Mouse (Mus musculus) liver, embryonic 13.5 days (tissue): Measurements from ENCODE around the gene Pik3cb. TPM values are rescaled to one million over a fixed set of nuclear protein-coding genes. Genes with fewer than 3 reads are reported as not detected.

ENCODE experiments used
- ATAC-seq: fragments of 200-750 bp; cut with Nextera tagmentation; 2 replicates; pipeline ENCODE4 v1.8.0; 2017; ENCODE audit warnings: low read depth, mild to moderate bottlenecking, moderate number of reproducible peaks, moderate library complexity
- DNase-seq: peaks from one replicate; pipeline ENCODE4 v3.0.0; 2022
- H3K27ac ChIP-seq: fragments of 300-500 bp; sonication (generic); 2 replicates; pipeline ENCODE4 v1.5.1; 2015; ENCODE audit warnings: moderate library complexity, mild to moderate bottlenecking, inconsistent platforms
- H3K27me3 ChIP-seq: fragments of 300-500 bp; sonication (generic); 2 replicates; pipeline ENCODE4 v1.6.1; 2015; ENCODE audit warnings: mild to moderate bottlenecking, inconsistent platforms
- H3K36me3 ChIP-seq: fragments of 300-500 bp; sonication (generic); 2 replicates; pipeline ENCODE4 v1.6.1; 2015; ENCODE audit warnings: mild to moderate bottlenecking, inconsistent platforms
- H3K4me1 ChIP-seq: fragments of 300-500 bp; sonication (generic); replicated peaks from 2 replicates; pipeline ENCODE4 v1.6.1; 2015; ENCODE audit warnings: inconsistent platforms
- H3K4me2 ChIP-seq: fragments of 300-500 bp; sonication (generic); 2 replicates; pipeline ENCODE4 v1.6.1; 2015; ENCODE audit warnings: inconsistent platforms, mild to moderate bottlenecking, moderate library complexity
- H3K4me3 ChIP-seq: fragments of 300-500 bp; sonication (generic); replicated peaks from 2 replicates; pipeline ENCODE4 v1.5.1; 2015; ENCODE audit warnings: mild to moderate bottlenecking, inconsistent platforms
- H3K9ac ChIP-seq: fragments of 300-500 bp; sonication (generic); 2 replicates; pipeline ENCODE4 v1.6.1; 2015; ENCODE audit warnings: mild to moderate bottlenecking, inconsistent platforms
- H3K9me3 ChIP-seq: fragments of 300-500 bp; sonication (generic); replicated peaks from 2 replicates; pipeline ENCODE4 v1.6.1; 2016; ENCODE audit warnings: inconsistent platforms
- WGBS: fragments of 180-500 bp; shearing (Covaris S2); methylation state at CpG from one replicate; pipeline ENCODE4 v1.1.7; 2015; ENCODE audit not compliant: insufficient replicate concordance; 5-methylcytosine and 5-hydroxymethylcytosine counted together
- polyA plus RNA-seq: library from polyadenylated mRNA; unstranded; fragments of >200 nt; fragmentation: Nextera tagmentation; extraction: Ambion mirVana; gene quantifications from 2 replicates; pipeline ENCODE4 v1.2.1, GENCODE M21; 2015

Pik3cb gene
- polyA plus RNA-seq, result 2.5 and 2.6 TPM in 2 replicates

- Histone ChIP-seq H3K4me3 (peak within 1 kb of the TSS; percentile 90), H3K4me1 (peaks cover 56% of the 10 kb centered on the region), H3K27ac (peak within 1 kb of the TSS; percentile 84), H3K4me2 (peak within 1 kb of the TSS; percentile 91), H3K9ac (peak within 1 kb of the TSS; percentile 94), H3K27me3 (no peaks in the 10 kb centered on the region), H3K36me3 (no peaks in the 10 kb centered on the region), H3K9me3 (no peaks in the 10 kb centered on the region)
- DNase-seq (peak; percentile 96), ATAC-seq (peak; percentile 89)
- WGBS, result under 1% methylated on average over 44 of the region's 77 CpGs
Observed at GRCm38 (mm10) chr9:99140063-99140882, at the start of gene Pik3cb. TSS of gene Pik3cb (minus strand) at chr9:99140621.

GRCm38 (mm10) chr9:99183043-99183670 lies 42.7 kb upstream of the Pik3cb start:
- ATAC-seq, result peak; percentile 62

GRCm38 (mm10) chr9:99182121-99182520 lies 41.7 kb upstream of the Pik3cb start:
- WGBS, result 14% methylated on average over 7 of the region's 7 CpGs
- ATAC-seq (peak; percentile 79), DNase-seq (peak; percentile 40)
- Histone ChIP-seq H3K4me1 (peaks cover 30% of the 10 kb centered on the region), H3K36me3 (no peaks in the 10 kb centered on the region), H3K27me3 (no peaks in the 10 kb centered on the region), H3K27ac (peak overlapping the region; percentile 66), H3K4me3 (no peak overlapping the region), H3K9me3 (no peaks in the 10 kb centered on the region), H3K9ac (0 out of 2 replicates have a peak overlapping the region, but pooled peaks have one; percentile 0), H3K4me2 (peak overlapping the region; percentile 50)

More at GRCm38 (mm10) chr9:99183043-99183670, 42.7 kb upstream of the Pik3cb start:
- H3K4me1 ChIP-seq, result peaks cover 30% of the 10 kb centered on the region
- peak overlapping the region; percentile 66 for H3K27ac ChIP-seq
- DNase-seq, result peak; percentile 29
- H3K27me3 ChIP-seq, result no peaks in the 10 kb centered on the region
- 13% methylated on average over 8 of the region's 8 CpGs for WGBS
- H3K9me3 ChIP-seq, result no peaks in the 10 kb centered on the region
- peak overlapping the region; percentile 28 for H3K4me3 ChIP-seq
- peak overlapping the region; percentile 50 for H3K4me2 ChIP-seq
- no peaks in the 10 kb centered on the region for H3K36me3 ChIP-seq
- peak overlapping the region; percentile 31 for H3K9ac ChIP-seq

- no peaks in the 10 kb centered on the region for H3K9me3 ChIP-seq
- no peaks in the 10 kb centered on the region for H3K27me3 ChIP-seq
- no peak overlapping the region for H3K4me3 ChIP-seq
- no peak overlapping the region for H3K4me2 ChIP-seq
- 43% methylated on average over 8 of the region's 8 CpGs for whole genome bisulfite sequencing
- H3K9ac ChIP-seq, result no peak overlapping the region
- H3K27ac ChIP-seq, result peak overlapping the region; percentile 20; the same call in 1 of the 2 replicates
- no peak for DNase-seq
- no peaks in the 10 kb centered on the region for H3K36me3 ChIP-seq
- H3K4me1 ChIP-seq, result peaks cover 30% of the 10 kb centered on the region
- no peak for ATAC-seq
Observed at GRCm38 (mm10) chr9:99180272-99180671, 39.9 kb upstream of the Pik3cb start.

- WGBS, result 78% methylated on average over 3 of the region's 3 CpGs
- DNase-seq (no peak), ATAC-seq (no peak)
- Histone ChIP-seq H3K4me1 (peaks cover 30% of the 10 kb centered on the region), H3K27ac (no peak overlapping the region), H3K4me2 (no peak overlapping the region), H3K4me3 (no peak overlapping the region), H3K27me3 (no peaks in the 10 kb centered on the region), H3K36me3 (no peaks in the 10 kb centered on the region), H3K9ac (no peak overlapping the region), H3K9me3 (no peaks in the 10 kb centered on the region)
Observed at GRCm38 (mm10) chr9:99178736-99179135, 38.3 kb upstream of the Pik3cb start.

GRCm38 (mm10) chr9:99175774-99176173 lies 35.4 kb upstream of the Pik3cb start:
- DNase-seq (no peak), ATAC-seq (no peak)
- Histone ChIP-seq H3K9me3 (no peaks in the 10 kb centered on the region), H3K27me3 (no peaks in the 10 kb centered on the region), H3K27ac (no peak overlapping the region), H3K4me2 (no peak overlapping the region), H3K9ac (no peak overlapping the region), H3K4me3 (no peak overlapping the region), H3K36me3 (no peaks in the 10 kb centered on the region), H3K4me1 (peaks cover 6% of the 10 kb centered on the region)
- 51% methylated on average over 6 of the region's 6 CpGs for WGBS

GRCm38 (mm10) chr9:99172811-99173210 lies 32.4 kb upstream of the Pik3cb start:
- no peak overlapping the region for H3K4me3 ChIP-seq
- DNase-seq, result no peak
- no peaks in the 10 kb centered on the region for H3K4me1 ChIP-seq
- no peaks in the 10 kb centered on the region for H3K9me3 ChIP-seq
- no peaks in the 10 kb centered on the region for H3K36me3 ChIP-seq
- no peak overlapping the region for H3K27ac ChIP-seq
- H3K9ac ChIP-seq, result no peak overlapping the region
- no peaks in the 10 kb centered on the region for H3K27me3 ChIP-seq
- H3K4me2 ChIP-seq, result no peak overlapping the region
- ATAC-seq, result no peak
- WGBS, result 54% methylated on average over 2 of the region's 2 CpGs

- DNase-seq, result no peak
Observed at GRCm38 (mm10) chr9:99171186-99171585, 30.8 kb upstream of the Pik3cb start.

GRCm38 (mm10) chr9:99169029-99169428 lies 28.6 kb upstream of the Pik3cb start:
- Histone ChIP-seq H3K27me3 (0 out of 2 replicates have a peak, but pooled peaks cover 8% of the 10 kb centered on the region), H3K4me3 (no peak overlapping the region), H3K36me3 (no peaks in the 10 kb centered on the region), H3K9me3 (no peaks in the 10 kb centered on the region), H3K27ac (no peak overlapping the region), H3K4me1 (peaks cover 4% of the 10 kb centered on the region), H3K4me2 (no peak overlapping the region), H3K9ac (no peak overlapping the region)
- WGBS, result 12% methylated on average over 4 of the region's 4 CpGs
- ATAC-seq, result no peak
- no peak for DNase-seq

More at GRCm38 (mm10) chr9:99171186-99171585, 30.8 kb upstream of the Pik3cb start:
- Histone ChIP-seq H3K36me3 (no peaks in the 10 kb centered on the region), H3K4me2 (no peak overlapping the region), H3K27ac (no peak overlapping the region), H3K27me3 (0 out of 2 replicates have a peak, but pooled peaks cover 4% of the 10 kb centered on the region), H3K4me3 (no peak overlapping the region), H3K9me3 (no peaks in the 10 kb centered on the region), H3K4me1 (no peaks in the 10 kb centered on the region), H3K9ac (no peak overlapping the region)
- no peak for ATAC-seq
- WGBS, result 60% methylated on average over 10 of the region's 10 CpGs

GRCm38 (mm10) chr9:99166946-99167345 lies 26.5 kb upstream of the Pik3cb start:
- Histone ChIP-seq H3K27me3 (0 out of 2 replicates have a peak, but pooled peaks cover 8% of the 10 kb centered on the region), H3K4me2 (no peak overlapping the region), H3K4me1 (peaks cover 24% of the 10 kb centered on the region), H3K36me3 (no peaks in the 10 kb centered on the region), H3K9me3 (no peaks in the 10 kb centered on the region), H3K27ac (no peak overlapping the region), H3K4me3 (no peak overlapping the region), H3K9ac (no peak overlapping the region)
- DNase-seq (no peak), ATAC-seq (no peak)
- 81% methylated on average over 5 of the region's 5 CpGs for WGBS

- H3K9ac ChIP-seq, result no peak overlapping the region
- DNase-seq (no peak), ATAC-seq (no peak)
- H3K27me3 ChIP-seq, result 0 out of 2 replicates have a peak, but pooled peaks cover 8% of the 10 kb centered on the region
- no peaks in the 10 kb centered on the region for H3K36me3 ChIP-seq
- H3K4me1 ChIP-seq, result peaks cover 34% of the 10 kb centered on the region
- no peak overlapping the region for H3K4me3 ChIP-seq
- no peaks in the 10 kb centered on the region for H3K9me3 ChIP-seq
- 68% methylated on average over 6 of the region's 6 CpGs for WGBS
- no peak overlapping the region for H3K27ac ChIP-seq
- H3K4me2 ChIP-seq, result no peak overlapping the region
Observed at GRCm38 (mm10) chr9:99165956-99166355, 25.5 kb upstream of the Pik3cb start.
